Mouse (Mus musculus) brain, embryonic 14.5 days (tissue): ENCODE data around the gene Rarg. TPM values are rescaled to one million over a fixed set of nuclear protein-coding genes. Genes with fewer than 3 reads are reported as not detected.

ENCODE experiments used
- DNase-seq: peaks from one replicate; pipeline ENCODE4 v3.0.0-alpha.2; 2011; ENCODE audit warnings: low read depth
- CTCF ChIP-seq: fragments of 200-500 bp; IDR thresholded peaks from 2 replicates; pipeline ENCODE4 v1.5.1; 2012; ENCODE audit warnings: inconsistent platforms, mild to moderate bottlenecking, moderate library complexity, borderline replicate concordance; ENCODE audit not compliant: insufficient read depth, insufficient read length; ENCODE audit errors: extremely low read depth
- POLR2A ChIP-seq: fragments of 200-500 bp; IDR thresholded peaks from 2 replicates; pipeline ENCODE4 v1.6.1; 2012; ENCODE audit warnings: mild to moderate bottlenecking, inconsistent platforms, borderline replicate concordance; ENCODE audit not compliant: poor library complexity, insufficient read depth, insufficient read length, severe bottlenecking; ENCODE audit errors: extremely low read depth
- polyA plus RNA-seq: library from polyadenylated mRNA; depleted of rRNA; stranded (reverse); fragments of >200 nt; gene quantifications from 2 replicates; pipeline ENCODE4 v1.2.3, GENCODE M21; 2012; rRNA removed

Rarg gene
- polyA plus RNA-seq = 9.1 and 11.0 TPM in 2 replicates

GRCm38 (mm10) chr15:102257202-102258075 lies at the start of gene Rarg:
TSS of gene Rarg (minus strand) at chr15:102257517.
- no peak for TF ChIP-seq CTCF
- no peak for TF ChIP-seq POLR2A
- no peak for DNase-seq

- DNase-seq = no peak
- TF ChIP-seq POLR2A = no peak
- TF ChIP-seq CTCF = no peak
Measured at GRCm38 (mm10) chr15:102302542-102302941, 45.2 kb upstream of the Rarg start.

- TF ChIP-seq POLR2A = no peak
- TF ChIP-seq CTCF = no peak
- DNase-seq = no peak
Measured at GRCm38 (mm10) chr15:102296368-102297006, 39.2 kb upstream of the Rarg start.

GRCm38 (mm10) chr15:102295633-102296367 lies 38.5 kb upstream of the Rarg start, which contains the start of gene Espl1:
TSS of gene Espl1 (plus strand) at chr15:102296266.
- peak; percentile 98 for DNase-seq
- no peak for TF ChIP-seq CTCF
- TF ChIP-seq POLR2A = peak; percentile 25; the same call in 1 of the 2 replicates

- peak; percentile 69 for DNase-seq
- TF ChIP-seq POLR2A (no peak), CTCF (peak; percentile 38; the same call in 1 of the 2 replicates)
Measured at GRCm38 (mm10) chr15:102287395-102287794, 30.1 kb upstream of the Rarg start.

GRCm38 (mm10) chr15:102283648-102284047 lies 26.3 kb upstream of the Rarg start:
- no peak for TF ChIP-seq CTCF
- no peak for TF ChIP-seq POLR2A
- DNase-seq = no peak

GRCm38 (mm10) chr15:102282463-102283292 lies 25.4 kb upstream of the Rarg start:
- no peak for DNase-seq
- TF ChIP-seq CTCF = no peak
- TF ChIP-seq POLR2A = no peak

- TF ChIP-seq POLR2A (no peak), CTCF (no peak)
- DNase-seq = no peak
Measured at GRCm38 (mm10) chr15:102280623-102281022, 23.3 kb upstream of the Rarg start.

GRCm38 (mm10) chr15:102279783-102280520 lies 22.6 kb upstream of the Rarg start:
- TF ChIP-seq POLR2A = no peak
- TF ChIP-seq CTCF = no peak
- DNase-seq = no peak
